Mouse (Mus musculus): Measurements from ENCODE around the gene Serinc2. TPM values are rescaled to one million over a fixed set of nuclear protein-coding genes. Genes with fewer than 3 reads are reported as not detected.
"Not testable (repeated sequence)": the region's sequence is repeated elsewhere in the genome, so short reads cannot be mapped to it uniquely, and the experiment has no call there.

The Serinc2 gene
- total and polyA plus RNA-seq, 2 experiments from 2014 or later, result 1.3 TPM

DNA sequence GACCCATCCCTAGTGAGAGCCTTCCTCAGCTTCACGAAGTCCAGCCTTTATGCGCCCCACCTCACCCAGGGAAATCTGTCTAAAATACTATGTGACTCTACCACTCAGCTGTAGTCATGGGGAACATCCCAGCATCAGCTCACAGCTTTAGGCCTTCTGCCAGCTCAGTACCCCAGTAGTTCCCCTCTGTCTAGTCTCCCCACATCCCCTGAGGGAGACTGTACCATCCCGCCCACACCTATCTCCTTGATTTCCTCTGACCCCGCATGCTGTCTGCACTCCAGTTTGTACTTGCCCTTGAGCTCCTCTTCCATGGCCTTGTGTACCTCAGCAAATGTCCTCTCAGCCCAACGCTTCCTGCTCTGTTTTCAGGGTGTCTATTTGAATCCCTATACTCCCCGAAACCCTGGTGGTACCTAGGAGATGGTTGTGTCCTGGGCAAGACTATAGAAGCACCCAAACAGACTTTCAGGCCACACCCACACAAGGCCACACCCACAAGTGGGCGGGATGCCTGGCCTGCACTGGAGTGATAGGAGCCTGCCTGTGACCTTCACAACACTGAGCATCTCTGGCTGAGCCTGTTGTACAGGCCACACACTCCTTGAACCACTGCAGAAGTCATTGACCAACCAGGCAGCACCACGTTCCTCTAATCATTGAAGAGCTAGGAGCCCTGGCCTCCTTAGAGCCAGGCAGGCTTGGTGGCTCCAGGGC is 26.4 kb downstream of the Serinc2 start:
- WGBS, result 55% methylated on average over 8 of the region's 8 CpGs
- no peaks in the 10 kb centered on the region for H3K9me3 ChIP-seq (replicated peaks; ENCODE audit: control insufficient read depth, low read length)
- H3K27ac ChIP-seq (ENCODE audit: low read depth), result no peak overlapping the region
- no peak overlapping the region for H3K9ac ChIP-seq (replicated peaks; ENCODE audit: low read depth, low read length)
- no peaks in the 10 kb centered on the region for H3K27me3 ChIP-seq (ENCODE audit: control insufficient read depth, insufficient read depth, low read length)
- ATAC-seq (ENCODE audit: insufficient read depth, low read depth), result peak; percentile 50; the same call in 1 of the 2 replicates
- no peak overlapping the region for H3K4me2 ChIP-seq (ENCODE audit: low read depth, low read length)
- no peaks in the 10 kb centered on the region for H3K4me1 ChIP-seq (ENCODE audit: control insufficient read depth, insufficient read depth)
- no peaks in the 10 kb centered on the region for H3K36me3 ChIP-seq (replicated peaks; ENCODE audit: control insufficient read depth, insufficient read depth, low read length)
- DNase-seq (ENCODE audit: low spot score), result no peak
- TF ChIP-seq CTCF (IDR thresholded peaks at IDR 0.05; ENCODE audit: low read depth) (no peak), EP300 (IDR thresholded peaks at IDR 0.05; ENCODE audit: low read depth) (no peak)
- no peak overlapping the region for H3K4me3 ChIP-seq (ENCODE audit: low read depth, low read length)

DNA sequence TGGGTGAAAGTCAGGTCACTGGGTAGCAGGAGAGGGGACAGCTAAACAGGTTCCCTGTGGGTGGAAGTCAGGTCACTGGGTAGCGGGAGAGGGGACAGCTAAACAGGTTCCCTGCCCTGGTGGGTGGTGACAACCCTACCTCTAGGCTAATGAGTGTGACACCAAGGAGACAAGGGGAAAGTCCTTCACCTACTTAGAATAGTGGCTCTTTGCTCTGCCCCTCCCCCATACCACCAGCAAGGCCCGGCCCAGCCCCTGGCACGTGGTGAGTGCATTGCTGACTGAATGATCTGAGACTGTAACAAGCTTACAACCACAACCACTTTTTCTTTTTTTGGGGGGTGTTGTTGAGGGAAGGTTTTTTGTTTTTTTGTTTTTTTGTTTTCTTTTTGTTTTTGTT is 27.2 kb downstream of the Serinc2 start:
- Histone ChIP-seq H3K27ac (ENCODE audit: low read depth) (no peak overlapping the region), H3K36me3 (replicated peaks; ENCODE audit: control insufficient read depth, insufficient read depth, low read length) (no peaks in the 10 kb centered on the region), H3K4me1 (ENCODE audit: control insufficient read depth, insufficient read depth) (no peaks in the 10 kb centered on the region), H3K4me3 (ENCODE audit: low read depth, low read length) (no peak overlapping the region), H3K9ac (replicated peaks; ENCODE audit: low read depth, low read length) (no peak overlapping the region), H3K4me2 (ENCODE audit: low read depth, low read length) (no peak overlapping the region), H3K9me3 (replicated peaks; ENCODE audit: control insufficient read depth, low read length) (no peaks in the 10 kb centered on the region), H3K27me3 (ENCODE audit: control insufficient read depth, insufficient read depth, low read length) (no peaks in the 10 kb centered on the region)
- DNase-seq (ENCODE audit: low spot score) (no peak), ATAC-seq (ENCODE audit: insufficient read depth, low read depth) (no peak)
- 52% methylated on average over 3 of the region's 3 CpGs for WGBS
- TF ChIP-seq EP300 (IDR thresholded peaks at IDR 0.05; ENCODE audit: low read depth) (no peak), CTCF (IDR thresholded peaks at IDR 0.05; ENCODE audit: low read depth) (no peak)

DNA sequence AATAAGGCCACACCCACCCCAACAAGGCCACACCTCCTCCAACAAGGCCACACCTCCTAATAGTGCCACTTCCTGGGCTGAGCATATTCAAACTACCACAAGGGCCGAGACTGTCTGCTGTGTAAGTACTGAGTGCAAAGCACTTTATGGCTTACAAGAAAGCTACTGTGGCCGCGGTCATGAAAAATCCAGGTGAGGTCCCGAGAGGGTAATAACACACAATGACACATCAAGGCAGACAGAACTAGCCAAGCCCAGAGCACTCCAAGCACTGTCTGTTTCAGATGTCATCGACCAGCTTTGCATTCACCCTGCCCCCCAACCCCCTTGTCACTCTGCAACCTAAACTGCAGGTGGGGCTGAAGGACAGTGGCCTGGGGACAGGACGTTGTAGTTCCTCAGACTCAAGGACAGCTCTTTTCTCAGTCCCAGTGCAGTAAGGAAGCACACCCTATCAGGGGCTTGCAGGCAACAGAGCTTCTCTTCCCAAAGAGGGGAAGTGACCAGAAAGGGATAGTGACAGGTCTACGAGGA is 27.8 kb downstream of the Serinc2 start:
- no peaks in the 10 kb centered on the region for H3K9me3 ChIP-seq (replicated peaks; ENCODE audit: control insufficient read depth, low read length)
- no peak overlapping the region for H3K4me3 ChIP-seq (ENCODE audit: low read depth, low read length)
- WGBS, result 34% methylated on average over 7 of the region's 7 CpGs
- no peak overlapping the region for H3K4me2 ChIP-seq (ENCODE audit: low read depth, low read length)
- H3K9ac ChIP-seq (replicated peaks; ENCODE audit: low read depth, low read length), result no peak overlapping the region
- no peak for ATAC-seq (ENCODE audit: insufficient read depth, low read depth)
- H3K27ac ChIP-seq (ENCODE audit: low read depth), result no peak overlapping the region
- no peaks in the 10 kb centered on the region for H3K4me1 ChIP-seq (ENCODE audit: control insufficient read depth, insufficient read depth)
- TF ChIP-seq EP300 (IDR thresholded peaks at IDR 0.05; ENCODE audit: low read depth) (no peak), CTCF (IDR thresholded peaks at IDR 0.05; ENCODE audit: low read depth) (no peak)
- no peak for DNase-seq (ENCODE audit: low spot score)
- H3K27me3 ChIP-seq (ENCODE audit: control insufficient read depth, insufficient read depth, low read length), result no peaks in the 10 kb centered on the region
- H3K36me3 ChIP-seq (replicated peaks; ENCODE audit: control insufficient read depth, insufficient read depth, low read length), result no peaks in the 10 kb centered on the region

DNA sequence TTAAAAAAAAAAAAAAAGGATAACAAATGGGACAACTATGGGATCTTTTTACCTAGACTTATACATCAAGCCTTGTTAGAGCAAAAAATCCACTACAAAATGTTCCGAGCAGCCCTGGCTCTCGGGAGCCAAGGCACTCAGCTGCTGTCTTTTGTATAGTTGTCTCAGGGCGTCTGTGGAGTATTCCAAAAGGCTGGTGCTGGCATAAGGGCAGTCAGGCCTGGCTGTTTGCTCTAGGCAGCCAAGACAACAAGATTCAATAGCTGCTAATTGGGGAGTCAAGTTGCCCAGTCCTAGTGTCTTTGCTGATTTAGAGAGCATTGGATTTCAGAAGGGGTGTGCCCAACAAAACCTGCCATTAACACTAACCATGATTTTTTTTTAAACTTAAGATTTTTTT is 30.4 kb downstream of the Serinc2 start:
- no peak for TF ChIP-seq EP300 (IDR thresholded peaks at IDR 0.05; ENCODE audit: low read depth)
- no peak overlapping the region for H3K27ac ChIP-seq (ENCODE audit: low read depth)
- no peak for ATAC-seq (ENCODE audit: insufficient read depth, low read depth)
- no peaks in the 10 kb centered on the region for H3K27me3 ChIP-seq (ENCODE audit: control insufficient read depth, insufficient read depth, low read length)
- 69% methylated on average over 3 of the region's 3 CpGs for WGBS
- no peaks in the 10 kb centered on the region for H3K4me1 ChIP-seq (ENCODE audit: control insufficient read depth, insufficient read depth)
- no peak overlapping the region for H3K4me3 ChIP-seq (ENCODE audit: low read depth, low read length)
- no peak overlapping the region for H3K4me2 ChIP-seq (ENCODE audit: low read depth, low read length)
- H3K9ac ChIP-seq (replicated peaks; ENCODE audit: low read depth, low read length), result no peak overlapping the region
- H3K36me3 ChIP-seq (replicated peaks; ENCODE audit: control insufficient read depth, insufficient read depth, low read length), result no peaks in the 10 kb centered on the region
- no peaks in the 10 kb centered on the region for H3K9me3 ChIP-seq (replicated peaks; ENCODE audit: control insufficient read depth, low read length)
- DNase-seq (ENCODE audit: low spot score), result no peak

DNA sequence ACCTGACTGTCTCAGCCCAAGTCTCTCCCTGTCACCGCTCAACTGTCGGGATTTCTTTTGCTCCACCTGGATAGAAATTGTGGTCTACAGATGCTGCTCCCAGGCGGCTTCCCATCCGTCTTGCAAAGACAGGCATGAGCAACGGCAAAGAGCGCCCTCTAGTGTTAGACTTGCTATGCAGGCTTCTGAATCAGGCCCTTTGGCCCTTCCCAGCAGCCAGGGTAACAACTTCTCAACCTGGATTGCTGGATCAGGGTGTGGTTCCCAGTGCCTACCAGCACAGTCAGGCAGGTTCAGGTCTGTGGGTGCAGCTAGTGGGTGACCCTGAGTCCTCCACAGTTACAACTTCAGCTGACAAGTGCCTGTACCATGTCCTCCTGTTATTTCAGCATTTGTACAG is 32.9 kb downstream of the Serinc2 start:
- Histone ChIP-seq H3K27me3 (ENCODE audit: control insufficient read depth, insufficient read depth, low read length) (no peaks in the 10 kb centered on the region), H3K9ac (replicated peaks; ENCODE audit: low read depth, low read length) (no peak overlapping the region), H3K4me1 (ENCODE audit: control insufficient read depth, insufficient read depth) (no peaks in the 10 kb centered on the region), H3K4me2 (ENCODE audit: low read depth, low read length) (no peak overlapping the region), H3K27ac (ENCODE audit: low read depth) (no peak overlapping the region), H3K4me3 (ENCODE audit: low read depth, low read length) (no peak overlapping the region), H3K36me3 (replicated peaks; ENCODE audit: control insufficient read depth, insufficient read depth, low read length) (no peaks in the 10 kb centered on the region), H3K9me3 (replicated peaks; ENCODE audit: control insufficient read depth, low read length) (no peaks in the 10 kb centered on the region)
- no peak for ATAC-seq (ENCODE audit: insufficient read depth, low read depth)
- TF ChIP-seq CTCF (IDR thresholded peaks at IDR 0.05; ENCODE audit: low read depth), result peak; percentile 89
- TF ChIP-seq EP300 (IDR thresholded peaks at IDR 0.05; ENCODE audit: low read depth), result no peak
- WGBS, result 3% methylated on average over 6 of the region's 6 CpGs
- peak; percentile 63 for DNase-seq (ENCODE audit: low spot score)

DNA sequence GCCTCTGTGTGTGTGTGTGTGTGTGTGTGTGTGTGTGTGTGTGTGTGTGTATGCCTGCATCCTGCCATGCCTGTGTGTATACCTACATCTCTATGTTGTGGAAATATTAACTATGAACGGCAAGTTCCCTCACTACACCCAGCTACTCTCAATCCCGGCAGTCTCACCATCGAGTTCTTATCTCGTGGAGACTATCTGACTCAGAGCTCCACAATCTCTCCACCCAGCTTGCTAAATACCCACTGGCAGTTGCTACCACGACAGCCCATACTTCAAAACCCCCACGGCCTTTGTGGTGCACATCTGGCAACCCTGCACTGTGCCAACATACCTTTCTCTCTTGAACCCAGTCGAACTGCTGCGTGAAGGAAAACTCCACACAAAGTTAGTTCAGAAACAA is 34.3 kb downstream of the Serinc2 start:
- Histone ChIP-seq H3K9ac (replicated peaks; ENCODE audit: low read depth, low read length) (no peak overlapping the region), H3K4me2 (ENCODE audit: low read depth, low read length) (no peak overlapping the region), H3K27me3 (ENCODE audit: control insufficient read depth, insufficient read depth, low read length) (no peaks in the 10 kb centered on the region), H3K4me1 (ENCODE audit: control insufficient read depth, insufficient read depth) (no peaks in the 10 kb centered on the region), H3K4me3 (ENCODE audit: low read depth, low read length) (no peak overlapping the region), H3K36me3 (replicated peaks; ENCODE audit: control insufficient read depth, insufficient read depth, low read length) (no peaks in the 10 kb centered on the region), H3K27ac (ENCODE audit: low read depth) (no peak overlapping the region), H3K9me3 (replicated peaks; ENCODE audit: control insufficient read depth, low read length) (no peaks in the 10 kb centered on the region)
- ATAC-seq (ENCODE audit: insufficient read depth, low read depth) (no peak), DNase-seq (ENCODE audit: low spot score) (no peak)
- 49% methylated on average over 8 of the region's 8 CpGs for WGBS
- no peak for TF ChIP-seq EP300 (IDR thresholded peaks at IDR 0.05; ENCODE audit: low read depth)
- no peak for TF ChIP-seq CTCF (IDR thresholded peaks at IDR 0.05; ENCODE audit: low read depth)

DNA sequence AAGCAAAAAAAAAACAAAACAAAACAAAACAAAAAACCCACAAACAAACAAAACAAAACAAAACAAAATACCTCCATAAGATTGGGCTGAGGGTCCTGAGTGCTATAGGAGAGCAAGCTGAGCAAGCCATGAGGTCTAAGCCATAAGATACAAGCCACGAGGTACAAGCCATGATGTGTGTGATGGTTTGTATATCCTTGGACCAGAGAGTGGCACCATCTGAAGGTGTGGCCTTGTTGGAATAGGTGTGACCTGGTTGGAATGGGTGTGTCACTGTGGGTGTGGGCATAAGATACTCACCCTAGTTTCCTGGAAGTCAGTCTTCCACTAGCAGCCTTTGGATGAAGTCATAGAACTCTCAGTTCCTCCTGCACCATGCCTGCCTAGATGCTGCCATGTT is 35.4 kb downstream of the Serinc2 start:
- not testable (repeated sequence) for H3K27ac ChIP-seq (ENCODE audit: low read depth); H3K36me3 ChIP-seq (replicated peaks; ENCODE audit: control insufficient read depth, insufficient read depth, low read length); DNase-seq (ENCODE audit: low spot score); H3K27me3 ChIP-seq (ENCODE audit: control insufficient read depth, insufficient read depth, low read length); ATAC-seq (ENCODE audit: insufficient read depth, low read depth); H3K9ac ChIP-seq (replicated peaks; ENCODE audit: low read depth, low read length); H3K9me3 ChIP-seq (replicated peaks; ENCODE audit: control insufficient read depth, low read length); H3K4me2 ChIP-seq (ENCODE audit: low read depth, low read length); H3K4me3 ChIP-seq (ENCODE audit: low read depth, low read length); H3K4me1 ChIP-seq (ENCODE audit: control insufficient read depth, insufficient read depth)
- WGBS, result 57% methylated on average over 1 of the region's 1 CpGs

All from heart, postnatal 0 days (tissue).